Mouse (Mus musculus): ENCODE measurements around the gene Gpr89.

DNA sequence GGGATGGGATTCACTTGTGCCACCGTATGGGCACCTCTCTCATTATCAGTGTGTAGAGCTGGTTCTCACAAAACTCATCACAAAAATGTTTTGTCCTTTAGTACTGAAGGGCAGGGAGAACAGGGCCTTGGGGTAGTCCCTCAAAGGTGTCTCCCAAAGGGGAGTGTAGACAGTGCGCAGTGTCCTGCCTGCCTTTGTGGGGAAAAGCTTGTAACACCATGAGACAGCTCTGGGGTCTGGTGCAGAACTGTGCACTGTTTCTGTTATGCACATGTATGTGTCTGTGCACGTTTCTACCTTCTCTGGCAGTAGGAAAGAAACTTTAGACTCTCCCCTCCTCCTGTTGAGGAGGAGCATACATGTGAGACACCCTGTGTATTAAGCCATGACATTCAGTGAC, 37.3 kb downstream of the Gpr89 start:
- TF ChIP-seq POLR2A (IDR thresholded peaks at IDR 0.05; ENCODE audit: borderline replicate concordance, insufficient read depth, low read length) (no peak), CTCF (IDR thresholded peaks at IDR 0.05; ENCODE audit: borderline replicate concordance, insufficient read depth, low read depth, low read length) (no peak)

Data from cerebellum, adult 2 months (tissue).